Mouse (Mus musculus) E14TG2a.4 (cell line): ENCODE measurements around the gene Sucla2.

Experiments used
- CTCF ChIP-seq: conservative IDR thresholded peaks from 2 replicates; pipeline ENCODE4 v1.5.1; 2014; ENCODE audit warnings: low read length
- POU5F1 ChIP-seq: IDR thresholded peaks from 2 replicates; pipeline ENCODE4 v1.6.1; 2014; ENCODE audit warnings: low read length, borderline replicate concordance

DNA sequence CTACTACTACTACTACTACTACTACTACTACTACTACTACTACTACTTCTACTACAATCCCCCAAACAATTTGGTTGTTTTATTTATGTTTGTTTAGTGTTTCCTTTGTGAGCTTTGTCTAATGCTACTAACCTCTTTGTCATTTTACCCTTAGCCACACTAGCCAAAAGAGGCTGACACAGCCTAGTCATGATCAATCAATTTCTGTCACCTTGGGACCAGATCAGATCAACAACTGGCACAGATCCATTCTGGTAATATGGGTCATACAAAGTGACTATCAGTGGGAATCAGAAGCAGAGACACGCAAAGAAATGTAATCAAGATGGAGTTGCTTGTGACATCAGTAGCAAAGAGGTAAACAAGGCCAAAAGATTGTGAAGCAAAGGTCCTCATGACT lies 97.9 kb downstream of the Sucla2 start:
- no peak for TF ChIP-seq CTCF
- no peak for TF ChIP-seq POU5F1
